Mouse (Mus musculus) ES-E14 (cell line): Measurements from ENCODE around the gene Slc12a7.

Source experiments
- CHD2 ChIP-seq: IDR thresholded peaks from 2 replicates; pipeline ENCODE4 v1.6.1; 2014; ENCODE audit warnings: mild to moderate bottlenecking, low read depth, low read length, inconsistent platforms
- HCFC1 ChIP-seq: IDR thresholded peaks from 2 replicates; pipeline ENCODE4 v1.6.1; 2012; ENCODE audit warnings: low read length, inconsistent platforms, borderline replicate concordance; ENCODE audit not compliant: insufficient read depth
- MAFK ChIP-seq: IDR thresholded peaks from 2 replicates; pipeline ENCODE4 v1.6.1; 2014; ENCODE audit warnings: mild to moderate bottlenecking, low read depth, low read length, inconsistent platforms; ENCODE audit not compliant: insufficient read depth

GRCm38 (mm10) chr13:73692249-73692868 is 40.5 kb upstream of the Slc12a7 start:
- TF ChIP-seq HCFC1 = no peak
- TF ChIP-seq CHD2 = no peak
- no peak for TF ChIP-seq MAFK
